Comparison of ENCODE assay signal across 17 mouse cellular contexts in the genomic region with DNA sequence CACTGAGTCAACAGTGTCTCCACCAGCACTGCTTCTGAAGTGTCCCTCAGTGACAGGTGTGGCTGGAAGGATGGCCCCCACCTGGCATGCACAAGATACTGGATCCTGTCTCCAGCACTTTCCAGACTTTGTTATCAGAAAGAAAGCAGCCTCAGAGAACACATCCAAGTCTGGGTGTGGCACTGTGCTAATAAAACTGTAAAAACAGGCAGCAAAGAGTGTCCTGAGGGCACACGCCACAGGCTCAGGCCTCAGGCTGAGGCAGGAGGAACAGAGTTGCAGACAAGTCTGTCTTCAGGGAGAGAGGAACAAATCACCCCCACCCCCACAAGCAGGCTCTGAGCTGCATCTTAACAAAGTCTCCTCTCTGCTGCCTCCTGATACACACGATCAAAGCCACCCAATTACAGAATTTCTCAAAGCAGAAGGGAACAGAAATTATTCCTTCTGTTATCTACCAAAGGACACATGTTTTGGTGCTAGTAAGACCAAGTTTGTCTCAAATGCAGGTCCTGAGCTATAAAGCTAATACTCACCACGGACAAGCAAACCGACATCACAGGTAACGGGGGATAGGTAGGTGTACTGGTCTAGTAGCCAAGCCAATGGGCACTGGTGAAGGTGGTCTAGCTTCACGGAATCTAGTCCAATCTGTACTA. TPM values are rescaled to one million over a fixed set of nuclear protein-coding genes. Genes with fewer than 3 reads are reported as not detected.
DNase-seq lines count a peak whose midpoint lies in the region; ATAC-seq lines count a peak whose summit lies in the region.
"Had no signal": no experiment of that assay in that cellular context is flagged by ENCODE, and none has a peak within 500 bp of the region (broad histone marks: within the 10 kb centered on the region; RNA-seq: fewer than 3 reads in every experiment).

No protein-coding gene starts in this region.

- H3K4me1 ChIP-seq in intestine, embryonic 15.5 days (replicated peaks) = 0 out of 2 replicates have a peak, but pooled peaks cover 2% of the 10 kb centered on the region
- H3K4me1 ChIP-seq: forebrain, embryonic 15.5 days; limb, embryonic 15.5 days; neural tube, embryonic 13.5 days had no signal

- peaks cover 64% of the 10 kb centered on the region for H3K36me3 ChIP-seq in intestine, embryonic 15.5 days

- WGBS in intestine, embryonic 15.5 days = 86% methylated on average over 6 of the region's 6 CpGs

- H3K4me2 ChIP-seq in intestine, embryonic 15.5 days (replicated peaks) = no peak overlapping the region
- H3K4me2 ChIP-seq: forebrain, embryonic 15.5 days; limb, embryonic 15.5 days; neural tube, embryonic 13.5 days had no signal

- no peak overlapping the region for H3K4me3 ChIP-seq in intestine, embryonic 15.5 days (replicated peaks)
- H3K4me3 ChIP-seq: forebrain, embryonic 15.5 days; limb, embryonic 15.5 days; neural tube, embryonic 13.5 days had no signal

- no peak overlapping the region for H3K9ac ChIP-seq in intestine, embryonic 15.5 days
- H3K9ac ChIP-seq: forebrain, embryonic 15.5 days; limb, embryonic 15.5 days; neural tube, embryonic 13.5 days had no signal

- H3K27ac ChIP-seq in intestine, embryonic 15.5 days = no peak overlapping the region
- H3K27ac ChIP-seq: forebrain, embryonic 15.5 days; limb, embryonic 15.5 days; neural tube, embryonic 13.5 days had no signal

- DNase-seq in spleen, adult 12 weeks (ENCODE audit: low spot score) = peak; percentile 58
- DNase-seq in spleen, adult 18-20 months = no peak
- no peak for DNase-seq in gastrocnemius, adult 8-10 months (ENCODE audit: low spot score in 2 of 2)
- DNase-seq in left cerebral cortex, postnatal 36 days (ENCODE audit: low spot score in 2 of 2) = no peak
- no peak for DNase-seq in left cerebral cortex, postnatal 4 days
- DNase-seq: gastrocnemius, postnatal 14 days; heart, postnatal 14 days; midbrain, embryonic 14.5 days; thymus, adult 2 months had no signal

- H3K27me3 ChIP-seq in intestine, embryonic 15.5 days (replicated peaks) = no peaks in the 10 kb centered on the region
- H3K27me3 ChIP-seq: forebrain, embryonic 15.5 days; limb, embryonic 15.5 days; neural tube, embryonic 13.5 days had no signal

- H3K9me3 ChIP-seq in intestine, embryonic 15.5 days = no peaks in the 10 kb centered on the region
- H3K9me3 ChIP-seq: forebrain, embryonic 15.5 days; limb, embryonic 15.5 days; neural tube, embryonic 13.5 days had no signal

- intact Hi-C loops in left cerebral cortex, postnatal 36 days (cut with DNase I) = no loop called here
- intact Hi-C loops in left cerebral cortex, postnatal 4 days (cut with DNase I) = no loop called here

- peak; percentile 92 for ATAC-seq in intestine, embryonic 15.5 days
- ATAC-seq in megakaryocyte-erythroid progenitor cell, adult 5-6 weeks (replicated peaks; ENCODE audit: low FRiP score, low TSS enrichment, poor library complexity, severe bottlenecking) = peak; percentile 92
- ATAC-seq: CD4-positive, CD25-positive, alpha-beta regulatory T cell, adult 4 months; forebrain, embryonic 15.5 days had no signal

RNA-seq across cellular contexts. Expression of gene Gm49354, which starts 13.9 kb away (rescaled TPM):
- polyA plus RNA-seq in intestine, embryonic 15.5 days (2015; fragmentation: Nextera tagmentation; extraction: Ambion mirVana) = not detected in 2 replicates
- total RNA-seq in megakaryocyte-erythroid progenitor cell, adult 5-6 weeks (2014; fragmentation: Nextera tagmentation) = not detected in 2 replicates
- not detected in 2 replicates for total RNA-seq in megakaryocyte-erythroid progenitor cell, adult 5-6 weeks (2017)
- not detected for total RNA-seq in gastrocnemius, adult 8-10 months (2022)
- total RNA-seq in left cerebral cortex, postnatal 36 days (2021) = not detected
- total RNA-seq in left cerebral cortex, postnatal 4 days (2021) = not detected
- total RNA-seq: gastrocnemius, postnatal 14 days; heart, postnatal 14 days; layer of hippocampus, postnatal 10 days had no signal
- polyA plus RNA-seq: CD4-positive, CD25-positive, alpha-beta regulatory T cell, adult 4 months; forebrain, embryonic 15.5 days; kidney, embryonic 14.5 days; limb, embryonic 15.5 days; midbrain, embryonic 14.5 days; neural tube, embryonic 13.5 days; thymus, adult 2 months had no signal

RNA-seq across cellular contexts. Expression of gene Isca1, which starts 26.3 kb away (rescaled TPM):
- 114 and 117 TPM in 2 replicates for polyA plus RNA-seq in intestine, embryonic 15.5 days (2015; fragmentation: Nextera tagmentation; extraction: Ambion mirVana)
- 160 and 164 TPM in 2 replicates for total RNA-seq in megakaryocyte-erythroid progenitor cell, adult 5-6 weeks (2014; fragmentation: Nextera tagmentation)
- total RNA-seq in megakaryocyte-erythroid progenitor cell, adult 5-6 weeks (2017) = 73.3 and 92.6 TPM in 2 replicates
- total RNA-seq in gastrocnemius, adult 8-10 months (2022) = 100 to 1,000 TPM; 159 to 209 (median 180) TPM
- 100 to 1,000 TPM; 146 to 158 TPM for total RNA-seq in left cerebral cortex, postnatal 36 days (2021)
- total RNA-seq in left cerebral cortex, postnatal 4 days (2021) = 10 to 100 TPM; 74.4 to 76.6 TPM

RNA-seq across cellular contexts. Expression of gene Tut7, which starts 27.0 kb away (rescaled TPM):
- 41.7 and 43.6 TPM in 2 replicates for polyA plus RNA-seq in intestine, embryonic 15.5 days (2015; fragmentation: Nextera tagmentation; extraction: Ambion mirVana)
- total RNA-seq in megakaryocyte-erythroid progenitor cell, adult 5-6 weeks (2014; fragmentation: Nextera tagmentation) = 169 and 191 TPM in 2 replicates
- 249 and 329 TPM in 2 replicates for total RNA-seq in megakaryocyte-erythroid progenitor cell, adult 5-6 weeks (2017)
- total RNA-seq in gastrocnemius, adult 8-10 months (2022) = 10 to 100 TPM; 28.7 to 42.3 (median 34.5) TPM
- total RNA-seq in left cerebral cortex, postnatal 36 days (2021) = 10 to 100 TPM; 56.0 to 66.8 TPM
- total RNA-seq in left cerebral cortex, postnatal 4 days (2021) = 10 to 100 TPM; 66.2 to 70.8 TPM

RNA-seq across cellular contexts. Expression of gene 1700014D04Rik, which starts 49.4 kb away (rescaled TPM):
- not detected in 2 replicates for polyA plus RNA-seq in intestine, embryonic 15.5 days (2015; fragmentation: Nextera tagmentation; extraction: Ambion mirVana)
- total RNA-seq in megakaryocyte-erythroid progenitor cell, adult 5-6 weeks (2014; fragmentation: Nextera tagmentation) = not detected in 2 replicates
- total RNA-seq in megakaryocyte-erythroid progenitor cell, adult 5-6 weeks (2017) = 0.19 and 0.38 TPM in 2 replicates
- under 1 TPM in 2 of 4 experiments, not detected in 2; 0.10 to 0.12 TPM for total RNA-seq in gastrocnemius, adult 8-10 months (2022)
- 1 to 10 TPM in 1 of 2 experiments, under 1 TPM in 1; 0.86 to 1.3 TPM for total RNA-seq in left cerebral cortex, postnatal 36 days (2021)
- total RNA-seq in left cerebral cortex, postnatal 4 days (2021) = under 1 TPM; 0.18 to 0.42 TPM
- total RNA-seq: gastrocnemius, postnatal 14 days; heart, postnatal 14 days had no signal
- polyA plus RNA-seq: CD4-positive, CD25-positive, alpha-beta regulatory T cell, adult 4 months; kidney, embryonic 14.5 days; limb, embryonic 15.5 days had no signal
